Mouse (Mus musculus) testis, adult 2 months (tissue): ENCODE measurements at regions not wholly inside any gene's neighbourhood (a gene's known extent, or its start where the extent isn't known, plus 50 kb on each side); places are given as distances from the start of the nearest gene placed in this dataset.

Source experiments
- CTCF ChIP-seq: fragments of 200-500 bp; IDR thresholded peaks from 2 replicates; pipeline ENCODE4 v1.5.1; 2012; ENCODE audit warnings: low read depth, mild to moderate bottlenecking, inconsistent platforms, low read length, moderate library complexity; ENCODE audit not compliant: control insufficient read depth, insufficient read depth, insufficient replicate concordance
- POLR2A ChIP-seq: fragments of 200-500 bp; IDR thresholded peaks from 2 replicates; pipeline ENCODE4 v1.6.1; 2012; ENCODE audit warnings: low read depth, mild to moderate bottlenecking, inconsistent platforms, low read length, moderate library complexity; ENCODE audit not compliant: control insufficient read depth

GRCm38 (mm10) chr1:154036729-154037270 lies 136.8 kb upstream of the Teddm2 start:
- TF ChIP-seq CTCF (no peak), POLR2A (no peak)
